Mouse (Mus musculus): ENCODE data around the gene Tollip. TPM values are rescaled to one million over a fixed set of nuclear protein-coding genes. Genes with fewer than 3 reads are reported as not detected.

Gene Tollip
- total and polyA plus RNA-seq, 2 experiments from 2014 or later, result 30.8 to 60.0 TPM

- no peak overlapping the region for H3K4me3 ChIP-seq (ENCODE audit: low read depth, low read length)
- no peak for TF ChIP-seq CTCF (IDR thresholded peaks at IDR 0.05; ENCODE audit: low read depth)
- TF ChIP-seq EP300 (IDR thresholded peaks at IDR 0.05; ENCODE audit: low read depth), result no peak
- H3K9me3 ChIP-seq (replicated peaks; ENCODE audit: control insufficient read depth, low read length), result no peaks in the 10 kb centered on the region
- no peaks in the 10 kb centered on the region for H3K36me3 ChIP-seq (replicated peaks; ENCODE audit: control insufficient read depth, insufficient read depth, low read length)
- no peak for ATAC-seq (ENCODE audit: insufficient read depth, low read depth)
- no peaks in the 10 kb centered on the region for H3K4me1 ChIP-seq (ENCODE audit: control insufficient read depth, insufficient read depth)
- H3K27ac ChIP-seq (ENCODE audit: low read depth), result no peak overlapping the region
- no peak for DNase-seq (ENCODE audit: low spot score)
- H3K9ac ChIP-seq (replicated peaks; ENCODE audit: low read depth, low read length), result no peak overlapping the region
- no peak overlapping the region for H3K4me2 ChIP-seq (ENCODE audit: low read depth, low read length)
- WGBS, result 72% methylated on average over 2 of the region's 2 CpGs
- peaks cover 15% of the 10 kb centered on the region for H3K27me3 ChIP-seq (ENCODE audit: control insufficient read depth, insufficient read depth, low read length)
Measured at GRCm38 (mm10) chr7:141958211-141958610, 39.9 kb upstream of the Tollip start.

GRCm38 (mm10) chr7:141957524-141958051, 39.3 kb upstream of the Tollip start:
- Histone ChIP-seq H3K4me1 (ENCODE audit: control insufficient read depth, insufficient read depth) (no peaks in the 10 kb centered on the region), H3K9ac (replicated peaks; ENCODE audit: low read depth, low read length) (no peak overlapping the region), H3K9me3 (replicated peaks; ENCODE audit: control insufficient read depth, low read length) (no peaks in the 10 kb centered on the region; the same call in 1 of the 2 replicates), H3K27me3 (ENCODE audit: control insufficient read depth, insufficient read depth, low read length) (peaks cover 21% of the 10 kb centered on the region), H3K36me3 (replicated peaks; ENCODE audit: control insufficient read depth, insufficient read depth, low read length) (no peaks in the 10 kb centered on the region), H3K4me2 (ENCODE audit: low read depth, low read length) (no peak overlapping the region), H3K4me3 (ENCODE audit: low read depth, low read length) (no peak overlapping the region), H3K27ac (ENCODE audit: low read depth) (no peak overlapping the region)
- no peak for DNase-seq (ENCODE audit: low spot score)
- TF ChIP-seq EP300 (IDR thresholded peaks at IDR 0.05; ENCODE audit: low read depth), result no peak
- no peak for ATAC-seq (ENCODE audit: insufficient read depth, low read depth)
- WGBS, result 69% methylated on average over 4 of the region's 4 CpGs

GRCm38 (mm10) chr7:141956174-141956566, 37.9 kb upstream of the Tollip start:
- Histone ChIP-seq H3K27me3 (ENCODE audit: control insufficient read depth, insufficient read depth, low read length) (peaks cover 35% of the 10 kb centered on the region), H3K36me3 (replicated peaks; ENCODE audit: control insufficient read depth, insufficient read depth, low read length) (no peaks in the 10 kb centered on the region), H3K4me3 (ENCODE audit: low read depth, low read length) (no peak overlapping the region), H3K27ac (ENCODE audit: low read depth) (no peak overlapping the region), H3K9me3 (replicated peaks; ENCODE audit: control insufficient read depth, low read length) (no peaks in the 10 kb centered on the region; the same call in 1 of the 2 replicates), H3K9ac (replicated peaks; ENCODE audit: low read depth, low read length) (no peak overlapping the region), H3K4me2 (ENCODE audit: low read depth, low read length) (no peak overlapping the region), H3K4me1 (ENCODE audit: control insufficient read depth, insufficient read depth) (no peaks in the 10 kb centered on the region)
- WGBS, result 65% methylated on average over 8 of the region's 8 CpGs
- TF ChIP-seq EP300 (IDR thresholded peaks at IDR 0.05; ENCODE audit: low read depth), result no peak
- TF ChIP-seq CTCF (IDR thresholded peaks at IDR 0.05; ENCODE audit: low read depth), result no peak
- ATAC-seq (ENCODE audit: insufficient read depth, low read depth) (no peak), DNase-seq (ENCODE audit: low spot score) (no peak)

GRCm38 (mm10) chr7:141955565-141956173, 37.4 kb upstream of the Tollip start:
- no peak overlapping the region for H3K4me2 ChIP-seq (ENCODE audit: low read depth, low read length)
- no peak overlapping the region for H3K4me3 ChIP-seq (ENCODE audit: low read depth, low read length)
- no peak overlapping the region for H3K9ac ChIP-seq (replicated peaks; ENCODE audit: low read depth, low read length)
- DNase-seq (ENCODE audit: low spot score) (no peak), ATAC-seq (ENCODE audit: insufficient read depth, low read depth) (no peak)
- TF ChIP-seq CTCF (IDR thresholded peaks at IDR 0.05; ENCODE audit: low read depth) (no peak), EP300 (IDR thresholded peaks at IDR 0.05; ENCODE audit: low read depth) (no peak)
- no peaks in the 10 kb centered on the region for H3K4me1 ChIP-seq (ENCODE audit: control insufficient read depth, insufficient read depth)
- no peaks in the 10 kb centered on the region for H3K36me3 ChIP-seq (replicated peaks; ENCODE audit: control insufficient read depth, insufficient read depth, low read length)
- H3K27me3 ChIP-seq (ENCODE audit: control insufficient read depth, insufficient read depth, low read length), result peaks cover 40% of the 10 kb centered on the region
- 58% methylated on average over 5 of the region's 5 CpGs for WGBS
- no peaks in the 10 kb centered on the region; the same call in 1 of the 2 replicates for H3K9me3 ChIP-seq (replicated peaks; ENCODE audit: control insufficient read depth, low read length)
- no peak overlapping the region for H3K27ac ChIP-seq (ENCODE audit: low read depth)

GRCm38 (mm10) chr7:141953616-141954015, 35.3 kb upstream of the Tollip start:
- Histone ChIP-seq H3K4me2 (ENCODE audit: low read depth, low read length) (no peak overlapping the region), H3K36me3 (replicated peaks; ENCODE audit: control insufficient read depth, insufficient read depth, low read length) (no peaks in the 10 kb centered on the region), H3K27me3 (ENCODE audit: control insufficient read depth, insufficient read depth, low read length) (peaks cover 56% of the 10 kb centered on the region), H3K27ac (ENCODE audit: low read depth) (no peak overlapping the region), H3K4me3 (ENCODE audit: low read depth, low read length) (no peak overlapping the region), H3K4me1 (ENCODE audit: control insufficient read depth, insufficient read depth) (no peaks in the 10 kb centered on the region), H3K9me3 (replicated peaks; ENCODE audit: control insufficient read depth, low read length) (no peaks in the 10 kb centered on the region; the same call in 1 of the 2 replicates), H3K9ac (replicated peaks; ENCODE audit: low read depth, low read length) (no peak overlapping the region)
- no peak for ATAC-seq (ENCODE audit: insufficient read depth, low read depth)
- WGBS, result 64% methylated on average over 6 of the region's 6 CpGs
- no peak for DNase-seq (ENCODE audit: low spot score)
- TF ChIP-seq EP300 (IDR thresholded peaks at IDR 0.05; ENCODE audit: low read depth) (no peak), CTCF (IDR thresholded peaks at IDR 0.05; ENCODE audit: low read depth) (no peak)

GRCm38 (mm10) chr7:141952920-141953319, 34.6 kb upstream of the Tollip start:
- Histone ChIP-seq H3K9me3 (replicated peaks; ENCODE audit: control insufficient read depth, low read length) (no peaks in the 10 kb centered on the region; the same call in 1 of the 2 replicates), H3K4me3 (ENCODE audit: low read depth, low read length) (no peak overlapping the region), H3K4me1 (ENCODE audit: control insufficient read depth, insufficient read depth) (no peaks in the 10 kb centered on the region), H3K27me3 (ENCODE audit: control insufficient read depth, insufficient read depth, low read length) (peaks cover 63% of the 10 kb centered on the region), H3K4me2 (ENCODE audit: low read depth, low read length) (no peak overlapping the region), H3K36me3 (replicated peaks; ENCODE audit: control insufficient read depth, insufficient read depth, low read length) (no peaks in the 10 kb centered on the region), H3K27ac (ENCODE audit: low read depth) (no peak overlapping the region), H3K9ac (replicated peaks; ENCODE audit: low read depth, low read length) (no peak overlapping the region)
- no peak for DNase-seq (ENCODE audit: low spot score)
- WGBS, result 65% methylated on average over 4 of the region's 4 CpGs
- no peak for TF ChIP-seq EP300 (IDR thresholded peaks at IDR 0.05; ENCODE audit: low read depth)
- TF ChIP-seq CTCF (IDR thresholded peaks at IDR 0.05; ENCODE audit: low read depth), result no peak
- ATAC-seq (ENCODE audit: insufficient read depth, low read depth), result no peak

Data from heart, postnatal 0 days (tissue).